Mouse (Mus musculus) cerebellum, adult 18-20 months (tissue): ENCODE results near the gene Src.
A peak's percentile ranks its signal among the peaks of the same experiment; 100 is the strongest.

Experiments
- DNase-seq, 2 experiments: peaks; one replicate each; pipeline ENCODE4 v3.0.0; 2021

Src gene

DNA sequence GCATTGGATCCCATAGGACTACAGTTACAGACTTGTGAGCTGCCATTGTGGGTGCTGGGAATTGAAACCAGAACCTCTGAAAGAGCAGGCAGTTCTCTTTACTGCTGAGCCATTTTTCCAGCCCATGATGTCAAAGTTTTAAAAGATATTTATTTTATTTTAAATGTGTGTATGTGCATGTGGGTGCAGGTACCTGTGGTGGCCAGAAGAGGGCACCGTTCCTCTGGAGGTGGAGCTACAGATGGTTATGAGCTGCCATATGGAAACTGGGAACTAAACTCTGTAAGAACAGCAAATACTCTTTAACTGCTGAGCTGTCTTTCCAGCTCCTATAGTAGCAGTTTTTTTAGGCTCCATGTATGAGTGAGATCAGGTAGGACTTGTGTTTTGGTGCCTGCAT is 23.1 kb downstream of the Src start:
- DNase-seq = no peak

DNA sequence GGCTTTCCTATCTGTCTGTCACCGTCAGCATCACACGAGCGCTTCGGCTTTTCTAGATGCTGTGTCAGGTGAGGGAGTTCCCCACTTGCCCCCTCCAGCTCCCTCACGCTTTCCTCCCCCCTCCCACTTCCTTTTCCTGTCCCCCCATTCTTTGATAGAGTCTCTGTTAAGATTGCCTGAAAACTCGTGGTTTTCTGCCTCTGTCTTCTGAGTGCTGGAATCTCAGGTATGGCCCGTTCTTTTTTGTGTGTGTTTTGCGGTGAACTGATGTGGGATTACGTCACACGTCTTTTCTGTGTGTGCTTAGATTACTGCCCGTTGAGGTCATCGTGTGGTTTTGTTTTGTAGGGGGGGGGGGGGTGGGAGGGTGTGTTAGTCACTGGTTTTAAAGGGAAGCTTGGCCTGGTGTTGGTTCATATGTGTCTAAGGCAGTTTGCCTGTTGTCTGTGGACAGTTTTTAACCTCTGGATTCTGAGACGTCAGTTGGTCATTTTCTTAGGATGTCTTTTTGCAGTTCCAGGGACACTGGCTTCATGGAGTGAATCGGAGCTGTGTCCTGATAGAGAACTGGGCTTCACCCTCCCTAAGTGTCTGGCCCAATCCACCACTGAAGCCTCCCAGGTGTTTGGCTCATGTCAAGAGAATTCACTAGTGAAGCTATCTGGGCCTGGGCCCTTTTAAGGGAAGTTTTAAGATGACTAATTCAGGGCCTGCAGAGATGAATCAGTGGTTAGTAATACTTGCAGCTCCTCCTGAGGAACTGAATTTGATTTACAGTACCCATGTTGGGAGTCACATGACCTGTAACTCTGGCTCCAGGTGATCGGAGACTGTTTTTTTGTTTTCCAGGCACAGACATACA is 29.3 kb downstream of the Src start:
- no peak for DNase-seq

DNA sequence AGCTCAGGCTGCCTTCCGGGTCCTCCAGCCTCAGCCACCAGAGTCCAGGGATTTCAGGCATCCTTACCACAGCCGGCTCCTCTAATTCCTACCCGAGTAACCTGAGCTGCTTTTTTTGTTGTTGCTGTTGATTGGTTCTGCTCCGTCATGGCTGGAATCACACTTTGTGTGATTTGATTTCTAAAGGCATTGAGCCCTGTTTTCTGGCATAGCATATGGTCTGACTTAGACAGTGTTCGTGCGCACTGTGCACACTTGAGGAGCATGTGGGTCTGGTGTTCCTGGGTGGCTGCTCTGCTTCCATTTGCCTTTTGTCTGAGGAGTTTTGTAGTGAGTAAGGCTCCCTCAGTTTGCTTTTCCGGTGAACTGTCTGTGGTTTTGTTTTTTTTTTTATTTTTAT is 30.1 kb downstream of the Src start:
- DNase-seq = no peak

DNA sequence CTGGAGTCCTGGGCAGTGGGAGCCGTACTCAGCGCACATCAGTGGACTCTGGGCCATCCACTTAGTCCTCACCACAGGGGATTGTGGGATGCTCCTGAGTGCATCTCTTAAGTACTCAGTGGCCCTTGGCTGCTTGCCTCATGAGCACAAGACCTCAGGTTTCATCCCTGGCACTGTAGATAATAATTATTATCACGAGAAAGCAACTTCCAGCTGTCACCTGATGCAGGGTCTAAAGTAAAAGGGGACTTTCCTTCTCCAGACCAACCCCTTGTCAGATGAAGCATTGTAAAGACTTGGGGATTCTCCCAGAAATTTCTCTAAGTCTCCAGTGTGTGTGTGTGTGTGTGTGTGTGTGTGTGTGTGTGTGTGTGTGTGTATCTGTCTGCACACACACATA is 32.7 kb downstream of the Src start:
- DNase-seq = no peak

DNA sequence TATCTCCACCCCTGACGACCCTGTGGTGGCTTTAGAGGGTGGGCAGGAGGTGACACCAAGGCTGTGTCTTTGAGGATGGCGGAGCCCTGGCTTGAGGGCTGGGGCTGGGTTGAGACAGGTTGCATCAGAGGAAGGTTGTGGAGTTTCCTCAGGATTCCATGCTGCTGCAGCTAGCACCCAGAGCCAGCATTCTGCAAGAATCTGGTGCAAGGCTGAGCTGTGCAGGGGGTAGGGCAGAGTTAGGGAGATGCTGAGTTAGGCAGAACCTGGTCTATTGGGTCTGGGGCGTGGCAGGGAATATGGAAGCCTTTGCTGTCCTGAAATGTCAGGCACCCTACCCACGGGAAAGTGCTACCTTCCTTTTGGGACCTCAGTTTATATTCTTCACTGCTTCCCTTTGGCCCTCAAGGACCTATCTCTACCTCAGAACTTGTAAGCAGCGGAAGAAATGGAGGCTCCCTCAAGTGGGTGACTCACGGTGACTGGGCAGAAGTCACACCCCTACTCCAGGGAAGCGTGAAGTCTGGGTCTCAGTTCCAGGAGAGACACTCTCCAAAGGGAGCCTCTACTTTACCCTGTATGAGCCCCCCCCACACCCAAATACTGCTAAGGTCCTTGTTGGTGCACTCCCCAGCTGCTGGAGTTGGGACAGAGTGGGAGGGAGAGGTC is 33.3 kb downstream of the Src start:
- no peak for DNase-seq

DNA sequence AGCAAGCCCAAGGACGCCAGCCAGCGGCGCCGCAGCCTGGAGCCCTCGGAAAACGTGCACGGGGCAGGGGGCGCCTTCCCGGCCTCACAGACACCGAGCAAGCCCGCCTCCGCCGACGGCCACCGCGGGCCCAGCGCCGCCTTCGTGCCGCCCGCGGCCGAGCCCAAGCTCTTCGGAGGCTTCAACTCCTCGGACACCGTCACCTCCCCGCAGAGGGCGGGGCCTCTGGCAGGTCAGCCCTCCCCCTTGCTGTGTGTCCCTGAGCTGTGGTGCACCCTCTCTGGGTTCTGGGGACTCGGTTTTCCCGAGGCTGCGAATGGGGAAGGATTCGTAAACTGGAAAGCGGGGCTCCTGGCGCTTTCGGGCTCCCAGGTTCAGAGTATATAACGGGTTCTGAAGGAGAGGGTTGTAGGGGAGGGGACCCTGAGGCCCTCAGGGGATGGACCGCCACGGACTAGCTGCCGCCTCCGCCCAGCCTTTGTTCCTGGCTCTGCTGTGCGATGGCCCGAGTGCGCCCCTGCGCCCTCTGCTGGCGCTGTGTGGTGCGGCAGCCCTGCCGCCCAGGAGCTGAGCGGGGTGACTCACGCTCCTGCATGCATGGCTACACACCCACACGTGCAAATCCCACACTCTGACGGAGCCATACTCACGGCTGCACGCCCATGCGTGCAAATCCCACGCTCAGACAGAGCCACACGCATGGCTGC is 39.0 kb downstream of the Src start:
- peak; percentile 87 to 96 for DNase-seq

DNA sequence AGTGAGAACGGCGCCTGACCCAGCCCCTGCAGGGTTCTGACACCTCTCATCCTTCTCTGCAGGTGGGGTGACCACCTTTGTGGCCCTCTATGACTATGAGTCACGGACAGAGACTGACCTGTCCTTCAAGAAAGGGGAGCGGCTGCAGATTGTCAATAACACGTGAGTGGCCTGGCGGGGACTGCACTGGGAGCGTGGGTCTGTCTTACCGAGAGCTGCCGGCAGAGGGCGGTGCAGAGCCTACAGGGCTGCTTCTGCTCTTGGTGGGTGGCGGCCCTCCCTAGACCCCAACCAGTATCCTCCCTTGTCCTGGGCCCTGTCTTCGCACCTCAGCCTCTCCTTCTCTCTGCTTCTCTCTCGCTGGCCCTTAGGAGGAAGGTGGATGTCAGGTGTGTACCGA is 40.2 kb downstream of the Src start:
- peak; percentile 62 to 80 for DNase-seq

DNA sequence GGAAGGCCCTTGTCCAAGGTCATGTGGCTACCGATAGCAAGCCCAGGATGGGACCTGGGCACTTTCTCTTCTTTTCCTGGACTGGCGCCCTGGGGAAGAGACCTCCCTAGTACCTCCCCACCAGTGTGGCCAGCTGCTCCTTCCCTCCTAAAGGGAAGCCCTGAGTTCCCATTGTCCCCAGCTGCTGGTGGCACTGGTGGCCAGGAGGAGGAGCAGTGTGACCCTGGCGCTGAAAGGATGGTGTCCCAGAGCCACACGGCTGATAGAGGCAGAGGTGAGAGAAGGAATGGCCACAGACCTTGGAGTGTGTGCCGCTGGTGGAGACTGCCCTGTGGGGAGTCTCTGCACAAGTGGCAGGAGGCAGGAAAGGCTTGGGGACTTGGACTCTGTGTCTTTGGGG is 41.5 kb downstream of the Src start:
- no peak for DNase-seq

DNA sequence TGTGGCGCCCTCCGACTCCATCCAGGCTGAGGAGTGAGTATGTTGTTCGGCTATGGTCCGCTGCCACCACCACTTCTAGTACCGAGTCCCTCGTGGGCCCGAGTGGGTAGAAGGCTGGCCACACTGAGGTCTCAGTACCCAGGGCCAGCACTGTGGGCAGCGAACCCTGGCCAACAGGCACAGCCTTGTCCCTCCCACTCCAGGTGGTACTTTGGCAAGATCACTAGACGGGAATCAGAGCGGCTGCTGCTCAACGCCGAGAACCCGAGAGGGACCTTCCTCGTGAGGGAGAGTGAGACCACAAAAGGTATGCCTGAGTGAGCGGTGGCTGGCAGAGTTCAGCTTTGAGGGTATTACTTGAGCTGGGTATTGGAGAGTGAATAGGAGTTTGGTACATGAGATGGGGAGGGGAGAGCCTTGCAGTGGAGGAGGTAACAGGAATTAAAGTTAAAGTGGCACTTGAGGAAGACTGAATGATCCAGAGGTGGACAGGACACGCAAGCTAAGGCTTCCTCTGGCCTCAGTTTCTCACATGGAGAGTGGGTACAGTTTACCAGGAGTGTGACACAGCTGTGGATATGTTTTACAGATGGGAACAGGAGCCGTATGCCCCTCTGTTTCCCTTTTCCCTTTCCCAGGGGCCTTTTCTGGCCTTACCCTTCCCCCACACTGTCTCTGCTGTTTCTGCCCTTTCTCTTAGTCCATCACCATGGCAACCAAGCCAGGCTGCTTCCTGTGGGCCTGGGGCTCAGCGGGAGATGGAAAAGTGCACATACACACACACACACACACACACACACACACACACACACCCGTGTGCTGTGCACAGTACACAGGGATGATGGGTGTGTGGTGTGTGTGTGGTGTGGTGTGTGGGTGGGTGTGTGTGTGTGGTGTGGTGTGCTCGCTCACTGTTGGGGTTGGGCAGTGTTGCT is 44.8 kb downstream of the Src start:
- no peak for DNase-seq

DNA sequence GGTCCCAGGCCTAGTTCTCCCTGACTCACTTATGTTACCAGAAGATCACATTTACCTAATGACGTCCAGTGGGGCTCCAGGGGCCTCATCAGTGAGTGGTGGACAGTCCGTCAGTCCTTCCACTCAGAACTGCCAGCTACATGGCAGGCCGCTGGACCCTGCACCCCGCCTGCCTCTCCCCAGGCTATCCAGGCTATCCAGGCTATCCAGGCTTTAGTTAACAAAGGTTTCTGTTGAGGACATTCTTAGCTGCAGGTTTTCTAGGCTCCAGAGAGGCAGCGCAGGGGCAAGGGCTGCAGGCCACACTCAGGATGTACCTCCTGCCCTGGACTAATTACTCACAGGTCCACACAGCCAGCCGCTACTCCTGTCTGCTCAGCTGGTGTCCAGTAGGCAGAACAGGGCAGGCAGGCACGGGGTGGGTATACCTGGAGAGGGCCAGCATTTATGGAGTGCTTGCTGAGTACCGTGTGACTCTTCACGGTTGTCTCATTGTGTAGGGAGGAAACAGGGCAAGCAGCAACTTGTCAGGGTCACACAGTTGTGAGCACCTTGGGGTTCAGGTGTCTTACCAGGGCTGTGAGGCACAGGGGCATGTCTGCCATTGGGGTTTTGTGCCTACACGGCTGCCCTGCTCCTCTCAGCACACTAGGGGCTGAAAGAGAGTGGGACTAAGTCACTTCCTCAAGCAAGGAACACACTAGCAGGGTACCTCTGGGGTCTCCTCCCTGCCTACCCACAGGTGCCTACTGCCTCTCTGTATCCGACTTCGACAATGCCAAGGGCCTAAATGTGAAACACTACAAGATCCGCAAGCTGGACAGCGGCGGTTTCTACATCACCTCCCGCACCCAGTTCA is 45.9 kb downstream of the Src start:
- no peak for DNase-seq

DNA sequence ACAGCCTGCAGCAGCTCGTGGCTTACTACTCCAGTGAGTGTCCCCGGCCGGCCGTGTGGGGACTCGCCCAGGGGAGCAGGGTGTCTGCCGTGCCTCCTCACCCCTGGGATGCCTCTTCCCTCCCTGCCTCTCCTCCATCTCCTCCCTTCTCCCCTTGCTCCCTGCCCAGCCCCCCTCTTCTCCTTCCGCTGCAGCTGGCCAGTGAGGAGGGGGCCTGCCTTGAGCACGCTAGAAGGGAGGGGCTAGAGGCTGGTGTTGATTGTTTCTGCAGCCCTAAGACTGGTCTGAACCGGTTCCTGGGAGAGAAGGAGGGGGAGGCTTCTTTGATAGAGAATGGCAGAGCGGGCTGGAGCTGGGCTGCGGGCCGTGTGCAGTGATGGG is 46.5 kb downstream of the Src start:
- DNase-seq = no peak

DNA sequence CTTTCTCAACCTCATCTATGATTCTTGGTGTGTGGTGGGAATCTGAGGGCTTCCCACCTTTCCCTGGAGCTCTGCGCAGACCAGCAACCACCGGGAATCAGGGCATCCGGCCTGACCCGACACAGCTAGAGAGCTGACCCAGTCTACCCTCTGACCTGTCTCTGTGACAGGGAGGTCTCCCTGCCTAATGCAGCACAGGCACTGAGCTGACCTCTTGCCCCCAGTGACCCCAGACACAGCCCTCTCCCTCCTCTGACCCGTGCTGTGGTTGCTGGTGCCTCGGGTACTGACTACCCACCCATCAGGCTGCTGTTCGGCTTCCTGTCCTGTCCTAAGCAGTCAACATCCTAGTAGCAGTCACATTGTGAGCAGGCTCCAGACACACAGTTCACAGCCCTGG is 48.6 kb downstream of the Src start:
- DNase-seq = no peak

DNA sequence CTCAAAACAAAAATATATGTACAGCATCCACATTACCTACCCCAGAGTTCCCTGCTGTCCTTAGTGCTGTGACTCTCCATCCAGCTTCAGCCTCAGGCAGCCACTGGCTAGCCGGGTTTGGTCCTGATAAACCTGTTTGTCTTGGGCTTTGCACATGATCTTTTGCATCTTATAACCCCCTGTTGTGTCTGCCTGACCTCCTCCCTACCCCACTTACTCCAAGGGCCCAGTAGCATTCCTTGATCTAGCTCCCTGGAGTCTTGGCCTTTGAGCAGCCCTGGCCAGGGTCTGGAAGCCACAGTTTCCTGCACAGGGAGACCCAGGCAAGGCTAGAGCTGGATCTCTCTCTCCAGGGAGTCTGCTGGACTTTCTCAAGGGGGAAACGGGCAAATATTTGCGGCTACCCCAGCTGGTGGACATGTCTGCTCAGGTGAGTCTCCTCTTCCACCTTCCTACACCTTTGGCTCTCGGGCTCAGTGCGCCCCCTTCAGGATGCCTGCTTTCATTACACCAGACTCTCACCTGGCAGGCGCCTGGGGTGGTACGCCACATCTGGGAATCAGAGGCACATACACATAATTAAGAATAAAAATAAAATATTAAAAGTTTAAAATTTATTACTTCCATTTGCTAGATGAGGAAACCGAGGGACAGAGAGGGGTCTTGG is 50.0 kb downstream of the Src start:
- peak in 1 of 2 experiments; percentile 35 for DNase-seq

DNA sequence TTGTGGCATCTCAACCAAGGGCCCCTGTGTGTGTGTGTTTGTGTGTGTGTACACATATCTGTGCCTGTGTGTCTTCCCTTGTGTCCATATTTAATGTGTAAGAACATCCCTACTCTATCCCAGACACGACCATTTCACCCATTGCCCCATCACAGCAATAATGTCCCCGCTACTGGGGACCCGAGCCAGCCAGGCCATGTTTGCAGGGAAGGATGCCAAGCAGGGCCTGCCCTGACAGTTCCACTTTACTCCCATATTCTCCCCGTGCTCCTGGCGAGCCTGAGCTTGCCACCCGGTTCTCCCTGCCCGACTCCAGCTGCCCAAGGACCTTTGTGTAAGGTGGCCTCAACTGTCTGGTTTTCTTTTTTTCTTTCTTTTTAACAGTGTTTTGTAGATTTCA is 53.0 kb downstream of the Src start:
- DNase-seq = no peak

DNA sequence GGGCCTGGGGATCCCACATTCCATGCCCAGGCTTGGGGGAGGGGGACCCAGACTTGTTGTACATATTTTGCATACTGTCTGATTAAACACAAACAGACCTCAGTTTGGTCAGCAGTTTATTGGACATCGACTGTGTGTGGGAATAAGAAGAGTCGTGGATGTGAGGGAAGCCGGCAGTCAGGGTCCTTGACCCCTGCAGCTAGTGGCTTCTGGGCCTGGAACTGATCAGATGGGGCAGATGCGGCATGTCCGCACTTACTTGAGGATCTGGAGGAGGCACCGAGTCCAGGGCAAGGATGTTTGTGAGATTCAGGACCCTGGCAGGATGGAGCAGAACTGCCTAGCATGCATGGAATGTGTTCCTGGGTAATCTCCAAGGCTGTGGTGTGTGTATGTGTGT is 53.5 kb downstream of the Src start:
- no peak for DNase-seq

DNA sequence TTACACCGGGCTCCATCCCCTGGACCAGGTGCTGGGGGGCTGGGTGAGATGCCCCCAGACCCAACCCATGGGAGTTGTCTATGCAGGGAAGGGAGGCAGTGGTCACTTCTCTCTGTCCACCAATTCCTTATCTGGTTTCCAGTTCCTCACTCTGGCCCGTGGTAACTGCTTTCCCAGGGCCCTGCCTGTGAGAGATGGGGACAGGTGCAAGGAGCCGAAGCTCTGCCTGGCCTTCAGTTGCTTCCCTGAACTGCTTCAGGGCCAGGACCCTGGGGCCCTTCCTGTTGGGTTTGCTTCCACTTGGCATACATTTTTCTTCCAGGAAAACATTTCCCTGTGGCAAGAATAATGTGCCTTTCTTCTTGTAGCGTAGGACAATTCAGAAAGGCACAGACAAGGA is 54.2 kb downstream of the Src start:
- no peak for DNase-seq

DNA sequence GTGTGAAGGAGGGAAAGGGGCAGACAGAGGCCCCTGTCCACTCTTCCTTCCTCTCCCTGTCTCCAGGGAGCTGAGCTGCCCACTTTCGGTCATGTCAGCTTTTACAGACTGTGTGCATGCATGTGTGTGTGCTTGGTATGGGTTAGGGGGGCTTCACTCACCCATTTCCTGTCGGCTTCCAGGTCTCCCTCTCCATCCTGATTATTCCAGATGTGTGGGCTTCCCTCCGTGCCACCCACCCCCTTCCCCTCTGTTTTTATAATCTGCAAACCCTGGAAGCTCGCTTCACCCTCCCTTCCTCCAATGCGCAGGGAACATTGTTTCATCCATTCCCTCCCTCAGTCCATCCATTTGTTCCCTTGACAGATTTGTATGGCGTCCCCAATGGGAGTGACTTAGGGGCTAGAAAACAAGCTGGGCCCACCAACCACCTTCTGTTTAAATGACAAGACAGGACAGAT is 56.1 kb downstream of the Src start:
- no peak for DNase-seq

DNA sequence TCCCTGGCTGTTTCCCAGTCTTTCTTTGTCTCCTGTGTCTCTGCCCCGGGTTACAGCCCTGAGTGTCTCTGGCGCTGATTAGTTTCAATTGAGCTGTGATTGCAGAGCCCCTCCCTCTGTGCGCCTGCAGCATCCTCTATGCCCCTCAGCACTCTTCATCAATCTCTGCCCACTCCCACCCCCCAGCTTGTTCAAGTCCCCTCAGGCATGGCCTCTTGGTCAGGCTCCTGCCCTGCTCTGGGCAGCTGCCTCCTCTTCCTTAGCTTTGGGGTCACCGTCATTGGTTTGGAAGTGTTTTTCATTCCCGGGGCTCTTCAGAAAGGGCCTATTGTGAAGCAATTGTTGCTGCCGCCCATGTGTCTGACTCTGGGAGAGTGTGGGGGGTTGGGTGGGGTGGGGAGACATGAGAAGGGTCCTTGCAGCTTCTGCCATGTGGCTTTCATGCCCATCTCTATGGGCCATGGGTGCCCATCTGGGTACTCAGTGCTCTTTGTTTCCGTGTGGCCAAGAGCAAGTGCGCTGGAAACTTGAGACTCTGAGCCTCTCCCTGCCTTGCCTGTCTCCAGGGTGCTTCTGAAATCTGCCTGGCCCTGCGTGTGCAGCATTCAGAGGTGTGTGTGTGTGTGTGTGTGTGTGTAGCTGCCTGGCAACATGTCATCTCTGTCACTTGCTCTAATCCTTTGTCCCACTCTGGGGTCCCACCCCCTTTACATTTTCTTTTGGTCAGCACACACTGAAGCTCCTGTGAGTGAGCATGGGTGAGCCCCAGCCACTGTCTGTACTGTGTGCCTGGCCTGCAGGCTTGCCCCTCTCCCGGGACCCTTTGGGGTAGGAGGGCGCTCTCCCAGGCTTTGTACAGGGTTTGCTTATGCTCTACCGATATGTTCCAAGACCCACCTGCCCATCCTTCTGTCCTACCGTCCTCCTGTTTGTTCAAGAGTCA is 57.5 kb downstream of the Src start:
- no peak for DNase-seq

DNA sequence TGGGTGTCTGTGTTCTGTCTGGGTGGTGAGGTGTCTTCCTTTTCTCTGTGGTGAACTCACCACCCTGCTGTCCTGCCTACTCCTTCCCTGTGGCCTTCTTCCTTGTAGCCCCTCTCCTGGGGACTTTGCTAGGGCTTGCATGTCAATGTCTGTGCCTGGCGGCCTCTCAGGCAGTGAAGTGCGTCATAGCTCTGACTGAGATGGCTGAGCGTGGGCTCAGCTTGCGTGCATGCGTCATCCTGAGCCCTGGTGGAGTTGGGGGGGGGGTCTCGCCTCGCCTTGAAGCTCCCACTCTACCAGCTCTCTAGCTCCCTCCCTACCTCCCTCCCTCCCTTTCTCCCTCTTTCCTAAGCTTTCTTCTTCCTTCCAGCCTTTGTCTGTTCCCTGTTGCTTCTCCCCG is 60.4 kb downstream of the Src start:
- DNase-seq = no peak
